Mouse (Mus musculus) midbrain, embryonic 11.5 days (tissue): ENCODE data around the gene Cbfb. TPM values are rescaled to one million over a fixed set of nuclear protein-coding genes. Genes with fewer than 3 reads are reported as not detected.

Experiments
- ATAC-seq: fragments of 200-750 bp; cut with Nextera tagmentation; 2 replicates; pipeline ENCODE4 v1.8.0; 2017; ENCODE audit warnings: moderate TSS enrichment, moderate library complexity; ENCODE audit not compliant: low FRiP score
- DNase-seq: peaks from one replicate; pipeline ENCODE4 v3.0.0; 2015; ENCODE audit warnings: low spot score; ENCODE audit errors: missing footprints
- H3K27ac ChIP-seq: fragments of 300-500 bp; sonication (generic); 2 replicates; pipeline ENCODE4 v1.5.1; 2014; ENCODE audit warnings: low read depth, low read length
- H3K27me3 ChIP-seq: fragments of 300-500 bp; sonication (generic); 2 replicates; pipeline ENCODE4 v1.6.1; 2014; ENCODE audit warnings: mild to moderate bottlenecking, low read length, moderate library complexity, mixed read lengths; ENCODE audit not compliant: control insufficient read depth, insufficient read depth
- H3K36me3 ChIP-seq: fragments of 300-500 bp; sonication (generic); 2 replicates; pipeline ENCODE4 v1.6.1; 2014; ENCODE audit warnings: mild to moderate bottlenecking, low read length, moderate library complexity, mixed read lengths; ENCODE audit not compliant: control insufficient read depth, insufficient read depth
- H3K4me1 ChIP-seq: fragments of 300-500 bp; sonication (generic); 2 replicates; pipeline ENCODE4 v1.6.1; 2014; ENCODE audit warnings: low read length; ENCODE audit not compliant: control insufficient read depth, insufficient read depth
- H3K4me2 ChIP-seq: fragments of 300-500 bp; sonication (generic); 2 replicates; pipeline ENCODE4 v1.6.1; 2014; ENCODE audit warnings: mild to moderate bottlenecking, moderate library complexity
- H3K4me3 ChIP-seq: fragments of 300-500 bp; sonication (generic); 2 replicates; pipeline ENCODE4 v1.5.1; 2014; ENCODE audit warnings: low read depth, low read length
- H3K9ac ChIP-seq: fragments of 300-500 bp; sonication (generic); 2 replicates; pipeline ENCODE4 v1.6.1; 2014; ENCODE audit warnings: low read length
- H3K9me3 ChIP-seq: fragments of 300-500 bp; sonication (generic); 2 replicates; pipeline ENCODE4 v1.6.1; 2016; ENCODE audit warnings: low read length; ENCODE audit not compliant: control insufficient read depth
- WGBS: fragments of 180-500 bp; shearing (Covaris S2); extraction: QIAGEN DNeasy Blood & Tissue Kit; methylation state at CpG from one replicate; pipeline ENCODE4 v1.1.7; 2014; 5-methylcytosine and 5-hydroxymethylcytosine counted together
- polyA plus RNA-seq: library from polyadenylated mRNA; unstranded; fragments of >200 nt; fragmentation: Nextera tagmentation; extraction: Ambion mirVana; gene quantifications from 2 replicates; pipeline ENCODE4 v1.2.1, GENCODE M21; 2014

Cbfb gene
- polyA plus RNA-seq, 1 experiment from 2014 or later: 49.8 TPM

- H3K4me2 ChIP-seq: no peak overlapping the region
- ATAC-seq (no peak), DNase-seq (peak; percentile 37)
- H3K4me1 ChIP-seq: no peaks in the 10 kb centered on the region
- 83% methylated on average over 7 of the region's 7 CpGs for WGBS
- H3K9ac ChIP-seq: no peak overlapping the region; the same call in 1 of the 2 replicates
- no peaks in the 10 kb centered on the region for H3K9me3 ChIP-seq
- no peak overlapping the region for H3K4me3 ChIP-seq
- no peak overlapping the region for H3K27ac ChIP-seq
- H3K36me3 ChIP-seq: 0 out of 2 replicates have a peak, but pooled peaks cover 8% of the 10 kb centered on the region
- no peaks in the 10 kb centered on the region for H3K27me3 ChIP-seq
Measured at GRCm38 (mm10) chr8:105206766-105207275, 36.3 kb downstream of the Cbfb start.

GRCm38 (mm10) chr8:105207675-105208273 lies 37.3 kb downstream of the Cbfb start:
- Histone ChIP-seq H3K36me3 (0 out of 2 replicates have a peak, but pooled peaks cover 8% of the 10 kb centered on the region), H3K4me2 (no peak overlapping the region), H3K9me3 (no peaks in the 10 kb centered on the region), H3K4me3 (no peak overlapping the region), H3K27me3 (no peaks in the 10 kb centered on the region), H3K4me1 (no peaks in the 10 kb centered on the region), H3K27ac (no peak overlapping the region), H3K9ac (no peak overlapping the region)
- no peak for ATAC-seq
- 92% methylated on average over 2 of the region's 2 CpGs for WGBS
- DNase-seq: peak; percentile 85

GRCm38 (mm10) chr8:105209153-105210110 lies 39.0 kb downstream of the Cbfb start:
- H3K4me1 ChIP-seq: no peaks in the 10 kb centered on the region
- no peak overlapping the region for H3K4me3 ChIP-seq
- DNase-seq (peak; percentile 72), ATAC-seq (no peak)
- no peak overlapping the region for H3K4me2 ChIP-seq
- no peak overlapping the region for H3K27ac ChIP-seq
- no peak overlapping the region for H3K9ac ChIP-seq
- no peaks in the 10 kb centered on the region for H3K9me3 ChIP-seq
- H3K36me3 ChIP-seq: 0 out of 2 replicates have a peak, but pooled peaks cover 5% of the 10 kb centered on the region
- WGBS: 58% methylated on average over 1 of the region's 1 CpGs
- no peaks in the 10 kb centered on the region for H3K27me3 ChIP-seq

GRCm38 (mm10) chr8:105214104-105214503 lies 43.6 kb downstream of the Cbfb start:
- H3K4me2 ChIP-seq: no peak overlapping the region
- H3K9ac ChIP-seq: no peak overlapping the region
- H3K4me3 ChIP-seq: no peak overlapping the region
- no peaks in the 10 kb centered on the region for H3K4me1 ChIP-seq
- ATAC-seq (no peak), DNase-seq (peak; percentile 12)
- 0 out of 2 replicates have a peak, but pooled peaks cover 7% of the 10 kb centered on the region for H3K36me3 ChIP-seq
- H3K9me3 ChIP-seq: no peaks in the 10 kb centered on the region
- WGBS: 89% methylated on average over 5 of the region's 5 CpGs
- no peak overlapping the region for H3K27ac ChIP-seq
- no peaks in the 10 kb centered on the region for H3K27me3 ChIP-seq

GRCm38 (mm10) chr8:105217926-105218522 lies 47.5 kb downstream of the Cbfb start:
- Histone ChIP-seq H3K27ac (no peak overlapping the region), H3K9me3 (no peaks in the 10 kb centered on the region), H3K4me1 (no peaks in the 10 kb centered on the region), H3K4me2 (no peak overlapping the region), H3K27me3 (no peaks in the 10 kb centered on the region), H3K4me3 (no peak overlapping the region), H3K36me3 (0 out of 2 replicates have a peak, but pooled peaks cover 2% of the 10 kb centered on the region), H3K9ac (no peak overlapping the region)
- WGBS: 85% methylated on average over 5 of the region's 5 CpGs
- peak; percentile 35; the same call in 1 of the 2 replicates for ATAC-seq
- DNase-seq: peak; percentile 89

- Histone ChIP-seq H3K9ac (no peak overlapping the region), H3K27ac (no peak overlapping the region), H3K4me3 (no peak overlapping the region), H3K4me1 (peaks cover 11% of the 10 kb centered on the region), H3K4me2 (peak overlapping the region; percentile 57; the same call in 1 of the 2 replicates), H3K27me3 (no peaks in the 10 kb centered on the region), H3K9me3 (no peaks in the 10 kb centered on the region), H3K36me3 (no peaks in the 10 kb centered on the region)
- ATAC-seq (no peak), DNase-seq (peak; percentile 79)
- WGBS: 83% methylated on average over 7 of the region's 7 CpGs
Measured at GRCm38 (mm10) chr8:105223850-105224249, 53.4 kb downstream of the Cbfb start.

- peaks cover 11% of the 10 kb centered on the region for H3K4me1 ChIP-seq
- H3K36me3 ChIP-seq: no peaks in the 10 kb centered on the region
- H3K27ac ChIP-seq: peak within 1 kb of the TSS; percentile 45
- peak within 1 kb of the TSS; percentile 88 for H3K9ac ChIP-seq
- 4% methylated on average over 34 of the region's 34 CpGs for whole genome bisulfite sequencing
- DNase-seq: peak; percentile 100
- no peaks in the 10 kb centered on the region for H3K9me3 ChIP-seq
- peak within 1 kb of the TSS; percentile 92 for H3K4me3 ChIP-seq
- ATAC-seq: peak; percentile 95
- H3K4me2 ChIP-seq: peak within 1 kb of the TSS; percentile 86
- H3K27me3 ChIP-seq: no peaks in the 10 kb centered on the region
Measured at GRCm38 (mm10) chr8:105224413-105225271, 54.2 kb downstream of the Cbfb start, which contains the start of gene D230025D16Rik. Gene D230025D16Rik, plus strand, starts transcription at chr8:105225145.

- under 1% methylated on average over 27 of the region's 27 CpGs for WGBS
- Histone ChIP-seq H3K9me3 (no peaks in the 10 kb centered on the region), H3K9ac (peak overlapping the region; percentile 88), H3K27me3 (no peaks in the 10 kb centered on the region), H3K4me1 (peaks cover 11% of the 10 kb centered on the region), H3K4me3 (peak overlapping the region; percentile 92), H3K36me3 (no peaks in the 10 kb centered on the region), H3K27ac (no peak overlapping the region; the same call in none of the 2 replicates), H3K4me2 (peak overlapping the region; percentile 86)
- DNase-seq (no peak), ATAC-seq (no peak)
Measured at GRCm38 (mm10) chr8:105225272-105225593, 54.8 kb downstream of the Cbfb start.
